Mouse (Mus musculus) ovary, postnatal 14 days (tissue): ENCODE measurements around the gene Elovl3.
"Not testable (repeated sequence)": the region's sequence is repeated elsewhere in the genome, so short reads cannot be mapped to it uniquely, and the experiment has no call there.

ENCODE experiments used
- DNase-seq: peaks from one replicate; pipeline ENCODE4 v3.0.0; 2022; ENCODE audit warnings: low spot score

Gene Elovl3

DNA sequence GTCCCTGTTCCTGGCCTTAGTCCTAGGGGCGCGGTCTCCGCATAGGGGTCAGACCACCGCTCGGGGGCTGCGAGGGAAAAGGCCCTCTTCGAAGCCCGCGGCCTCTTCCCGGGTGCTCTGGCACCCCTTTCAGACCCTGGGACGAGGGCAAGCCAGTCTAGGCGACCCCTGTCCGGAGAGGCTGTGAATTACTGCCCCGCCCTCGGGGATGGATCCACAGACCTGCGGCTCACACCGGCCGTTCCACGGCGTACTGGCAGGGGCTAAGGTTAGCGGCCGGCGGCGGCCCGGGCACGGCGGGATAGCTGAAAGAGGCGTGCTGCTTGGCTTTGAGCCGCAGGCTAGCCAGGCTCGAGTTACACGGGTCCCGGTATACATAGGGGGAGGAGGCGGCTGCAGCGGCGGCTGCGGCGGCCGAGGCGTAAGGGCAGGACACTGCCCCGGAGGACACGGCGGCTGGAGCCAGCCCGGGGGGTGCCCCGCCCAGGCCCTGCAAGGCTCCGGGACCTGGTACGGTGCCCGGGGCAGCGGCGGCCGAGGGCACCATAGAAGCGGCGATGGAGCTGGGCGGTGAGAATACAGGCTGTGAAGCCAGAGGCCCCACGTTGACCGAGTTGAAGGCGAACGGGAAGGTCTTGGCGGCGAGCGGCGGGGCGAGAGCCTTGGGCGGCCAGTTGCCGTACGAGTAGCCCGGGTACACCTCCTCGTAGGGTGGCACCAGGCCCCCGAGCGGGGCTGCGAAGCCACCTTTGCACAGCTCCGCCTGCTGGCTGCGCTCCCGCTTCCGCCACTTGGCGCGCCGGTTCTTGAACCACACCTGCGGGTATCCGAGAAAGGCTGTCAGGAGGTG is 4.3 kb downstream of the Elovl3 start:
- DNase-seq, result peak; percentile 36

DNA sequence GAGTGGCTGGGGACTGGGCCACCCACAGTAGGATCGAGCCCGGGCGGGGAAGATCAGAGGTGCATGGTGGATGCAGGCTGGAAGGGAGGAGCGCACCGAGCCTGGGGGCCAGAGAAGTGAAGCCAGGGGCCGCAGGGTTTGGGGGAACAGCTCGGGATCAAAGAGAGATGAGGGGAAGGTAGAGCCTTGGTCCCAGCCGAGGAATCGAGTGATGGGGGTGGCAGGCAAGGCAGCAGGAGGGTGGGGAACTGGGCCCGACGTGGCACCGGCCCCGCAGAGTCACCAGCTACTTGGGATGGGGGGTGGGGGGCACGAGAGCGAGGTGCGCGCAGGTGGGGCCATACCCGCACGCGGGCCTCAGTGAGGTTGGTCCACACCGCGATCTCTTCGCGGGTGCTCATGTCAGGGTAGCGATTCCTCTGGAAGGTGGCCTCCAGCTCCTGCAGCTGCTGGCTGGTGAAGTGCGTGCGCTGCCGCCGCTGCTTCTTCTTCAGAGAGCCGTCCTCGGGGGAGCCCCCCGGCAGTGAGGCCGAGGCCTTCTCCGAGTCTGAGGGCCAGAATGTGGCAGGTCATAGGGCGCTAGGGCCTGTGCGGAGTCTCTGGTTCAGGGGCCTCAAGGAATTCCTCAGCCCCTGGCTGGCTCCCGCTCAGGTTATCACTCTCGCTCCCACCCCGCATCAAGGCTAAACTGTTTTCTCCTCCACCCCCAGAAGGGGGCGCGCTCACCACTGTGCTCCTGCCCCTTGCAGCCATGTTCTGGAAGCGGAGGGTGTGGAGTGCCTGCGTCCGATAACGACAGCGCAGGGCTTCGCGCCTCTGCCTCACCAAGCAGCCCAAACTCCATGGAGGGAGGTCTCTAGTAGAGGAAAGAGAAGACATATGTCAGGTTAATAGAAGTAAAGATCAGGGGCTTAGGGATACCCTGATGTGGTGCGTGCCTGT is 5.2 kb downstream of the Elovl3 start:
- peak; percentile 53 for DNase-seq

DNA sequence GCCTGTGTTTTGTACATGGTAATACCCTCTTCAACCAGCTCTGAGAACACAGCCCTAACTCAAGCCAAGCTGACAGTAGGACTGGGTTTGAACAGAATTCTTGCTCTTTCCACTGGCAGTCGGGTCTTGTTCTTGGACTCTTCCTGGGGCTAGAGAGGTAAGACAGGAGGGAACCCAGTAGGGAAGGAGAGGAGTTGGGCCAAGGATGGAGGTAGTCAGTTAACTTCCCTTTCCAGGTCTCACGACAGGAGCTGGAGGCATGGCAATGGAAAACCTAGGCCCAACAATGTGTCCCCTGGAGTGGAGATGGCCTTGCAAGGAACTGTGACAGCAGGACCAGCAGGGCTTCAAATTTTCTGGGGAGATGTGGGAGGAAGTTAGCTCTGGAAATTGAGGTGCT is 8.6 kb downstream of the Elovl3 start:
- DNase-seq, result no peak

DNA sequence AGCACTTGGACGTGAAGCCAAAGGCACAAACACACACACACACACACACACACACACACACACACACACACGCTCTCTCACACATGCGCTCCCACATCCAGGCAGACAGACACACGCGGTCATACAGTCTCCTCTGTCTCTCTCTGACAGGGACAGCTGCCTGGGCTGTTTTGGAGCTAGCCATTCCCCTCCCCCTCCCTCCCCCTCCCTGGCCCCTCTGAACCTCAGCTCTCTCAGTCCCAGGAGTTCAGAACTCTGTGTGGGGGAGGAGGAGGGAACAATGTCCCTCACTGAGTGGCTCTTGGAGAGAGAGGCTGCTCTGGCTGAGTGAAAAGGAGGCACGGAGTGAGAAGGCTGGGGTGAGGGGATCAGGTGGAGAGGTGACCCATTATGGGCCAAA is 9.4 kb downstream of the Elovl3 start:
- DNase-seq, result no peak

DNA sequence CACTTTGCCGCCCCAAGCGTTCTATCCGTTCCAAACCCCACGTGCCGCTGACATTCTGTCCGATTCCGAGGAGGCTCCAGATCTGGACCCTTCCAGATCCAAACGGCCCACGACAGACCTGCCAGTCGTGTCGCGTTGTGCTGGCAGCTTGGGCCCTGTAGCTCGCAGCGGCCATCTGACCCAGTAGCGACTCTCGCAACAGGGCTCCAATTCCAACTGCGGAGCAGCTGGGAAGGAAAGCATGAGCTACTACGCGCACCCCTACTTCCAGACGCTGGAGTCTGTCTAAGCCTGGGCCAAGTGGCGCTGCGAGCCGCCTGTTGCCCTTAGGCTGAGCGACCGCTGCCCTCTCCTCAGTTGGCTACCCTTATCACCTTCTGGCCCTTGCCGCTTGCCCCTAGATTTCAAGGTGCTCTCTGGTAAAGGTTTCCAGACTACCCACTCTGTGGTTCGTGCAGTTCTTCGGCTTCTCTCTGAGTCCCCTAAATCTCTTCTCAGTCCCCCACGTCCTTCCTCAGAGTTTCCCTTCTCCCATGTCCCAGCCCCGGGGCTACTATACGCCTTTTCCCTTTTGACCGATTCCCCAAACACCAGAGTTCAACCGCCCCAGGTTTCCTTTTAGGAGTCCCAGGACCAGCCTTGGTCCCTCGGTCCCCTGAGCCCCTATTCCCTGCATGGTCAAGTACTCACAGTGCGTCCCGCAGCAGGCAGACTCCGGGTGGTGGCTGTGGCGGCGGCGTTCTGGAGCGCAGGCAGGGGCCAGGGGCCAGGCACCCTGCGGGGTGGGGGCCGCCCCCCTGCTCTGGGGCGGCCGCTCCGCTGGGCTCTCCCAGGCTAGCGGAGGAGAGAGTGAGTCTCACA is 16.0 kb downstream of the Elovl3 start, which contains the start of gene Pitx3:
Gene Pitx3 (minus strand): TSS at position 816 of the 861 bp plus-strand sequence.
- DNase-seq, result no peak

DNA sequence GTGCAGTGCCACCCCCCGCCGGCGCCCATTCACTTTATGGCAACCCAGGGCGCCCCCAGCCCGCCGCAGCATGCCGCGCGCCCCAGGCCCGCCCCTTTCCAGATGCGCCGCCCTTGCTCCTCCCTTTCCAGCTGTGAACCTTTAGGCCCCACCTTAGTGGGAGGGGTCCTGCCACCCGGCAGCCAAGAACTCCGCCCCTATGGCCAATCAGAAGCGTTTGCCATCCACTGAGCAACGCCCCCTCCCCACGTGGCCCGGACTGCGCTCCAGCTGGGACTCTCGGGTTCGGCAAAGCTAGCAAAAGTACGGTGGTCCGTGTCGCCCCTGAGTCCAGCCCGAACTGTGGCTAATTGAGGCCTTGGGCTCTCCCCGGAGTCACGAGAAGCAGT is 16.7 kb downstream of the Elovl3 start:
- DNase-seq, result peak; percentile 69

DNA sequence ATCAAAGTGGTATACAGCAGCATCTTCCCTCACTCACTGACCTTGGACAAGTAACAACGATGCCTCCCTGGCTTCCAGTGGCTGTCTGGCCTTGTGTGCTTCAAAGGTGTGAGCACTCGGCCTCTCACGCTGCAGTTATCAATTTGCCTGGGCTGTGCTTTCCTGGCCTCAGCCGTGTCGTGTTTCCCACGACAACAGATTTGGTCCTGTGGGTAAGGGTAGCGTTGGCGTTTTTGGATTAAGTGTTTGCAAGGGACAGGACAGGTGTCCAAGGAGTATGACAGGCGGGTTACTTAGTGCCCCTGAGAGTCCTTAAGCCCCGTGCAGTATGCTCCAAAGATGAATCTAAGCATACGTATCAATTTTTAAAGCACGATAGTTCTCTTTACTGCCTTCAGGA is 17.4 kb downstream of the Elovl3 start:
- DNase-seq, result no peak

DNA sequence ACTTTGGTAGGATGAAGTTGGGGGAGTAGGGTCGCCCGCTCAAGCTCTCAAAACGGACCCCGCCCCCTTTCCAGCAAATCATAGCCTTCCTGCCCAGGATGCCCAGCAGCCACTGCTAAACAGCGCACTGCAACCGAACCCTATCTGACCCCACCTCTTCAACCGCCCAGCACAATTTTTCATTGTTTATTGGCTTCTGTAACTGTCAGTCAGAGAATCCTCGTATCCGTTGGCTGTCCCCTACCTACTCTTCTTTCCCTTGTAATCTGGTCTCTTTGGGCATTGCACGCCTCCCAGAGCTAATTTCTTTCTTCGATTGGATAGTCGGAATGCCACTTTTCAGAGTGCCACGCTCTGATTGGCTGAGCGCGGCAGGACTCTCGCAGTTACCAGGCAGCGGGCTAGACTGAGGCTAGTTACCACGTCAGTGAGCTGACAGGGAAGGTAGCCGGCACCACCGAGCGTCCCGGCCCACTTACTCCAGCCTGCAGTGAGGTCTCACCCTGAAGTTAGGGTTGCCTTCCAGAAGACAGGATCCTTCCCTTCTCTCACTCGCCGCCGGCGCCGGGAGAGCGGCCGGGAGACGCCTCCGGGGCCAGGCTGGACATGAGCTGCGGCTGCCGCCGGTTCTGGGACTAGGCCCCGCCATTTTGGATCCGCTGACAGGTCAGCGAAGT is 20.6 kb downstream of the Elovl3 start, which contains the start of gene Gbf1:
Gene Gbf1 (plus strand): TSS at position 383 of the 677 bp plus-strand sequence.
- DNase-seq, result peak; percentile 86

DNA sequence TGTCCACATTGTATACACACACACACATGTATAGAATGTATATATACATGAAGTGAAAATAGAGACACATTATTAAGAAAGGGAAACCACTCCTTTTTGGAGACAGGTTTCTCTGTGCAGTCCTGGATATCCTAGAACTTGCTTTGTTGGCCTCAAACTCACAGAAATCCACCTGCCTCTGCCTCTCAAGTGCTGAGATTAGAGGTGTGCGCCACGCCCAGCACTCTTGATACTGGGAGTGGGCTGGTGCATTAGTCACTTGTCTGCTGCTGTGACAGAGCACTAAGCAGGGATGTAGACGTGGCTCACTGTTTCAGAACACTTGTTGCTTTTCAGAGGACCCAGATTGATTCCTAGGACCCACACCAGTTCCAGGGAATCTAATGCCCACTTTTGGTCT is 34.3 kb downstream of the Elovl3 start:
- no peak for DNase-seq

DNA sequence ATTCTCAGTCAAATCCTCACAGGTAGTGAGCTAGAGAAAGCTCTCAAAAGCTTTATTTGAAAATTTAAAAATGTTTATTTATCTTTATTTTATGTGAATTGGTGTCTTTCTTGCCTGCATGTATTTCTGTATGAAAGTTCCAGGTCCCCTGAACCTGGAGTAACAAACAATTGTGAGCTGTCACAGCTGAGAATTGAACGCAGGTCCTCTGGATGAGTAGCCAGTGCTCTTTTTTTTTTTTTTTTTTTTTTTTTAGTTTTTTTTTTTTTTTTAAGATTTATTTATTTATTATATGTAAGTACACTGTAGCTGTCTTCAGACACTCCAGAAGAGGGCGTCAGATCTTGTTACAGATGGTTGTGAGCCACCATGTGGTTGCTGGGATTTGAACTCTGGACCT is 35.5 kb downstream of the Elovl3 start:
- not testable (repeated sequence) for DNase-seq

DNA sequence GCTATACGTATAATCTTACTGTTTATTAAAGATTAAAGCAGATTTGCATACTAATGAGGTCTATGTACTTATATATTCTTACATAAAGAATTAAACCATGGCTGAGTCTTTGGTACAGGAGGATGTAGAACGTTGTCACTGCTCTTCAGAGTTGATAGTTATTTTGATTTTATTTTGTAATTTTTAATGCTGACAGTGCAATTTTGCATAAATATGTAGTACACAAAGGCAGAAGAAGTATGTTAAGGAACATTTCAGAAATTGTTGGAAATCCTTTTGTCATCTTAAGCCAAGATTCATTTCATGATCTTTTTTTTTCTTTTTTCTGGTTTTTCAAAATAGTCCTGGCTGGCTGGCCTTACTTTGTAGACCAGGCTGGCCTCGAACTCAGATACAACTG is 37.7 kb downstream of the Elovl3 start:
- no peak for DNase-seq

DNA sequence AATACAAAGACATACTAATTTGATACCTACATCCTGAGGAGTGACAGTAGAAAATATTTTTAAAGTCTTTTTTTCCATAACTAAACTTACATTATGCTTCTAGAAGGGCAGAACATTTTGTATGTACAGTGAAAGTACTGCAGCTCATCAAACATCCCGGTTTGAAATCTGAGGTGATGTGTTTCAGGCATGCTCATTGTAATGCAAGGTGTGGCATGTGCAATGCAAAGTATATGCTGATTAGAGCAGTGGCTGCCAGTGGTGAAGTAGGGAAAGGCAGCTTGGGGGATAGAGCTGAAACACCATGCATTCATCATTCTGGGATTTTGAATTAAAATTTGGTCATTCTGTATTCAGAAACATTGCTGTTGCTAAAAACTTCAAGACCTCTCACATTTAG is 38.2 kb downstream of the Elovl3 start:
- DNase-seq, result no peak

DNA sequence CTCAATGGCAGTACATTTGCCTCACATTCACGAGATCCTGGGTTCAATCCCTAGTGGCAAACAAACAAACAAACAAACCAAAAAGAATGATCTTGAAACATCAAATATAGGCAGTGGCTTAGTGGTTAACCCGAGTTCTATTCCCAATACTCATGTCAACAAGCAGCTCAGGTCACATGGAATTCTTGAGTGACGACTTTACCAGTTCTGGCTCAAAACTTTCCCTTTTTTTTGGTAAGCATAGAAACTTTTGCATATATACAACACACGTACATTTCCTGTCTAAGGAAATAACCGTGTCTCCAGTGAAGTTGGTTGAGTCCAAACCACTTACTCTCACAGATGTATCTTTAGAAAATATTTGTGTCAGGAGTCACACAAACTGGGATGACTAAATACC is 40.8 kb downstream of the Elovl3 start:
- DNase-seq, result no peak

DNA sequence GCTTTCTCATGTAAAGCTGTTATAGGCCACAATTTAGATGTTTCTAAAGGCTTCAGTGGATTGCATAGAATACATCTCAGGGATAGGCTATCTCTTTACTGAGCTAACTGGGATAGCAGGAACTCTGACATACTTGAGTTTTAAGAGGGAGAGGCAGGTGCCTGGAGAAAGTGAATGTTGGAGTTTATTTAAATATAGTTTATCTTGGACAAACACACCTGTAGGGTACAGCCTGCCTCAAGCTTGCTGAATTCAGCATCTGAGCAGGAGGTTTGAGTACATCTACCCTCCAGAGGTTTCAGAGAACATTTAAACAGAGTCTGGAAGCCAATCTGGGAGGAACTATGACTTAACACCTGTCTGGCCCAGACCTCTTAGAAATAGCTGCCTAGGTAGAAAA is 43.5 kb downstream of the Elovl3 start:
- DNase-seq, result no peak

DNA sequence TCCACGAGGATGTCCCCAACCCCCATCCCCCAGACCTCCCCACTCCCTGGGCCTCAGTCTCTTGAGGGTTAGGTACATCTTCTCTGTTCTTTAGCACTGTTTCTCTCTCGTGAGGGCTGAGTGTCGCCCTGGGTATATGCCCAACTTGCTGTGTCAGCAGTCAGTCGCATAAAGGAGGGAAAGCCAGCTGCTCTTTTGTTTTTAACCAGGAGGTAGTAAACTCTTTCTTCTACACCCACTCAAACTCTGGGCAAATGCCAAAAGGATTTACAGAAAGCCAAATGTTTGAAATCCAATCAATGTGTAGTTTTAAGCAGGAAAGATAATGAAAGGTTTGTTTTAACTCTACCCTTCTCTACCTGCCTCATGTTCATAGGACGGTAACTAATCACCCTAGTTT is 45.3 kb downstream of the Elovl3 start:
- no peak for DNase-seq

DNA sequence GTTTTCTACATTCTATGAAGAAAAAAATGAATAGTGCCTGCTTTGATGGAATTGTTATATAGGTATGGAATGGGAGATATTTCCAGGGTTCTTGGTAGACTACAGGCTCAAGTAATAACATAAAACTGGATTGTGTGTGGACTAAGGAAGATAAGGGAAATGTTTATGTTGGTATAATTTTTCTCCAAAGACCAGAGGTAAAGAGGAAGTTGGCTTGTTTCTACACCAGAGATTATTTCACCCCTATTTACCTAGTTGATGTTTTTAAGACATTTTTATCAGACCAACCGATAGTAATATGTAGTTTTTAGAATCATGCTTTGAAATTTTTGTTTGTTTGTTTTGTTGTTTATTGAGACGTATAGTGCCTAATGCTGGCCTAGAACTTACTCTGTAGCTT is 48.6 kb downstream of the Elovl3 start:
- no peak for DNase-seq

DNA sequence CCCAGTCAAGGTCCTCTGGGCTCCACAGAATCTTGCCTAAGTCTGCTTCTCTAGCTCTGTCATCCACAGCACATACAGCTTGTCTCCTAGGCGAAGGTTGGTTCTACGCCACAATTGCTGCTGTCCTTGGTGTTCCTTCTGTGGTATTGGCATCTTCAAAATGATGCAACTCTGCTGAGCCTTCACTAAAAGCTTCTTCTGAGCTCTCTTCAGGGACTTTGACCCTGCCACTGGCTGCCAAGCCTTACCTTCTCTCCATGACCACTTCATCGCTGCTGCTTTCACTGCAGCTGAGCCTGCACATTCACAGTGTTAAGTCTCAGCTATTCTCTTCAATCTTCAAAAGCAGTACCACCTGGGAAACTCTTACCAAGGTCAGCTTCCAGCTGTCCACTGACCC is 50.5 kb downstream of the Elovl3 start:
- DNase-seq, result no peak
